Mouse (Mus musculus) heart, embryonic 10.5 days (tissue): ENCODE measurements around the gene Zgrf1. TPM values are rescaled to one million over a fixed set of nuclear protein-coding genes. Genes with fewer than 3 reads are reported as not detected.
A peak's percentile ranks its signal among the peaks of the same experiment; 100 is the strongest.

Experiments
- microRNA counts: library from miRNA; unstranded; fragments of <30 nt; microRNA quantifications from one replicate; lab custom pipeline; 2017
- microRNA-seq: library from miRNA; unstranded; fragments of <30 nt; microRNA quantifications from one replicate; pipeline ENCODE4, GENCODE M21; 2017
- polyA plus RNA-seq: library from polyadenylated mRNA; unstranded; fragments of >200 nt; fragmentation: Nextera tagmentation; extraction: Ambion mirVana; gene quantifications from 2 replicates; pipeline ENCODE4 v1.2.1, GENCODE M21; 2016

Zgrf1 gene
- polyA plus RNA-seq, 1 experiment from 2014 or later = 13.4 TPM

MicroRNAs encoded within 50 kb of the gene (microRNA counts, 519-probe panel; counts per million panel counts)
- microRNA mmu-miR-302a (lab: Ali Mortazavi, UCI) (6,725 counts per million, percentile 70 among the panel's probes with 10 or more counts), microRNA mmu-miR-302b (lab: Ali Mortazavi, UCI) (not detected), microRNA mmu-miR-302c (lab: Ali Mortazavi, UCI) (not detected), microRNA mmu-miR-302d (lab: Ali Mortazavi, UCI) (7,531 counts per million, percentile 85 among the panel's probes with 10 or more counts), microRNA mmu-miR-367 (lab: Ali Mortazavi, UCI) (5,751 counts per million, percentile 53 among the panel's probes with 10 or more counts)

Small RNA genes lying within 50 kb of the gene (microRNA-seq; reads per million reads assigned to microRNA genes)
- gene Mir302a (10,027 reads per million, percentile 94 among the genes with 10 or more reads in this experiment), gene Mir302b (7,852 reads per million, percentile 93 among the genes with 10 or more reads in this experiment), gene Mir302c (1,387 reads per million, percentile 82 among the genes with 10 or more reads in this experiment), gene Mir302d (7,361 reads per million, percentile 93 among the genes with 10 or more reads in this experiment), gene Mir367 (8.6 reads per million, percentile 23 among the genes with 10 or more reads in this experiment)

Other genes starting within 250 kb of the Zgrf1 start
- 25.8 and 36.2 TPM in 2 replicates for gene Ank2, start 54.1 kb upstream of the Zgrf1 start, polyA plus RNA-seq
- 56.6 and 57.3 TPM in 2 replicates for gene Larp7, start 140 bp upstream of the Zgrf1 start, polyA plus RNA-seq
- 0.25 and 0.26 TPM in 2 replicates for gene Neurog2, start 79.6 kb downstream of the Zgrf1 start, polyA plus RNA-seq
- 0.92 and 1.0 TPM in 2 replicates for gene Alpk1, start 227.0 kb downstream of the Zgrf1 start, polyA plus RNA-seq
- gene Tifa, start 236.3 kb downstream of the Zgrf1 start, polyA plus RNA-seq = 2.0 and 2.6 TPM in 2 replicates